Mouse (Mus musculus): ENCODE data around the gene Casp14. TPM values are rescaled to one million over a fixed set of nuclear protein-coding genes. Genes with fewer than 3 reads are reported as not detected.
"Not testable (repeated sequence)": the region's sequence is repeated elsewhere in the genome, so short reads cannot be mapped to it uniquely, and the experiment has no call there.

The Casp14 gene
- polyA plus RNA-seq, 1 experiment from 2014 or later, result 37.2 TPM

GRCm38 (mm10) chr10:78666696-78667095 is 51.4 kb downstream of the Casp14 start:
- ATAC-seq (ENCODE audit: insufficient number of reproducible peaks, low FRiP score, low TSS enrichment, low read depth); H3K4me3 ChIP-seq (replicated peaks); H3K4me2 ChIP-seq (replicated peaks); H3K9me3 ChIP-seq (replicated peaks); H3K4me1 ChIP-seq; H3K27ac ChIP-seq (replicated peaks); H3K27me3 ChIP-seq; H3K36me3 ChIP-seq; H3K9ac ChIP-seq: not testable (repeated sequence)
- 87% methylated on average over 10 of the region's 10 CpGs for WGBS

GRCm38 (mm10) chr10:78664546-78664945 is 53.5 kb downstream of the Casp14 start:
- H3K4me3 ChIP-seq (replicated peaks), result no peak overlapping the region
- no peak overlapping the region for H3K9ac ChIP-seq
- WGBS, result 96% methylated on average over 1 of the region's 1 CpGs

More at GRCm38 (mm10) chr10:78664546-78664945, 53.5 kb downstream of the Casp14 start:
- H3K4me1 ChIP-seq, result no peaks in the 10 kb centered on the region
- ATAC-seq (ENCODE audit: insufficient number of reproducible peaks, low FRiP score, low TSS enrichment, low read depth), result no peak
- no peaks in the 10 kb centered on the region for H3K27me3 ChIP-seq
- H3K27ac ChIP-seq (replicated peaks), result no peak overlapping the region
- no peaks in the 10 kb centered on the region for H3K36me3 ChIP-seq
- H3K4me2 ChIP-seq (replicated peaks), result no peak overlapping the region
- no peaks in the 10 kb centered on the region for H3K9me3 ChIP-seq (replicated peaks)

Other genes starting within 250 kb of the Casp14 start
- 0.21 TPM in 1 of 2 replicates, not detected in the other for gene Olfr1358, start 200.9 kb downstream of the Casp14 start, polyA plus RNA-seq (2015; fragmentation: Nextera tagmentation; extraction: Ambion mirVana)
- gene Ilvbl, start 143.9 kb downstream of the Casp14 start, polyA plus RNA-seq (2015; fragmentation: Nextera tagmentation; extraction: Ambion mirVana), result 69.2 and 75.6 TPM in 2 replicates
- gene Syde1, start 126.3 kb downstream of the Casp14 start, polyA plus RNA-seq (2015; fragmentation: Nextera tagmentation; extraction: Ambion mirVana), result 18.3 and 20.2 TPM in 2 replicates
- gene Olfr1357, start 100.2 kb downstream of the Casp14 start, polyA plus RNA-seq (2015; fragmentation: Nextera tagmentation; extraction: Ambion mirVana), result 0.09 TPM in 1 of 2 replicates, not detected in the other
- gene Ccdc105, start 34.8 kb upstream of the Casp14 start, polyA plus RNA-seq (2015; fragmentation: Nextera tagmentation; extraction: Ambion mirVana), result 0.15 TPM in 1 of 2 replicates, not detected in the other
- 0.97 and 1.2 TPM in 2 replicates for gene Slc1a6, start 62.2 kb upstream of the Casp14 start, polyA plus RNA-seq (2015; fragmentation: Nextera tagmentation; extraction: Ambion mirVana)
- gene Olfr1356, start 133.9 kb upstream of the Casp14 start, polyA plus RNA-seq (2015; fragmentation: Nextera tagmentation; extraction: Ambion mirVana), result not detected in 2 replicates
- gene Olfr1355, start 157.2 kb upstream of the Casp14 start, polyA plus RNA-seq (2015; fragmentation: Nextera tagmentation; extraction: Ambion mirVana), result not detected in 2 replicates
- gene Olfr1354, start 194.9 kb upstream of the Casp14 start, polyA plus RNA-seq (2015; fragmentation: Nextera tagmentation; extraction: Ambion mirVana), result not detected in 2 replicates
- not detected in 2 replicates for gene Olfr8, start 232.3 kb upstream of the Casp14 start, polyA plus RNA-seq (2015; fragmentation: Nextera tagmentation; extraction: Ambion mirVana)
- gene Olfr1353, start 245.0 kb upstream of the Casp14 start, polyA plus RNA-seq (2015; fragmentation: Nextera tagmentation; extraction: Ambion mirVana), result not detected in 2 replicates

Data from embryonic facial prominence, embryonic 15.5 days (tissue).